Mouse (Mus musculus): Measurements from ENCODE around the gene Erbin.

Gene Erbin

DNA sequence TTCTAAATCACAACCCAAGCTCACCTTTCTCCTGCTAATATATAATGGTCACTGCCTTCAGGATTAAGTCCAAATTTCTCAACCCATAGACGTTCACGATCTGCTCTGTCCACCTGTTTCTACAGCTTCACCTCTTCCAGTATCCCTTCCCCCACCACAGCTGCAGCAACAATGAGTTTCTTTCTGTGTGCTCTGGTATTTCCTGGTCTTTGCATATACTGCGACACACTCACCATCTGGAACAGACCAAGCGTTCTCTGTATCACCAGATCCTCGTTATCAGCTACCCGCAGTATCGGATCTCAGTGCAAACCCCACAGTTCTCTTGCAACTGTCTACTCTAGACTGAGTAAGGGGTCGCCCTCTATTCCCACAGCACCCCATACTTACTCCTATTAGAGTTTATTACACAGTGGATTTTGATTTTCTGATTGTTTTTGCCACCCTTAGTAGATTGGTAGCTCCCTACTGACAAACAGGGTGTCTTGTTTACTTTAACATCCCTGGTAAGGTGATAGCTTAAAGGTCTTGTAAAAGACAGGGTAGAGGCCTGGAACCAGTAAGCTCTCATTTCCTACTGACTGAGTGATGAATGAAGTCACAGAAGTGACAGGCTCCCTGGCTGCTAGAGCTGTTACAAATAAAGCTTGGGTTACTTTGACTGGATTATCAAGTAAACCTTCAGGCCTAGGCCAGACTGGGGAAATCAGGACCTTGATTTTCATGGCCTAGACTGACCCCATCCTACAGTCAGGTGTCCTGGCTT is 37.0 kb upstream of the Erbin start:
- H3K4me1 ChIP-seq (replicated peaks; ENCODE audit: low read depth, low read length) = no peaks in the 10 kb centered on the region
- TF ChIP-seq NANOG (IDR thresholded peaks at IDR 0.05; ENCODE audit: borderline replicate concordance, low read length) = no peak
- TF ChIP-seq CTCF (conservative IDR thresholded peaks at IDR 0.05; ENCODE audit: low read length) = no peak
- no peaks in the 10 kb centered on the region for H3K36me3 ChIP-seq (ENCODE audit: insufficient read depth, low read length)
- H3K4me3 ChIP-seq (replicated peaks; ENCODE audit: low read length) = no peak overlapping the region
- no peaks in the 10 kb centered on the region for H3K27me3 ChIP-seq (ENCODE audit: insufficient read depth, low read length)
- peaks cover 13% of the 10 kb centered on the region for H3K9me3 ChIP-seq (ENCODE audit: low read length)

DNA sequence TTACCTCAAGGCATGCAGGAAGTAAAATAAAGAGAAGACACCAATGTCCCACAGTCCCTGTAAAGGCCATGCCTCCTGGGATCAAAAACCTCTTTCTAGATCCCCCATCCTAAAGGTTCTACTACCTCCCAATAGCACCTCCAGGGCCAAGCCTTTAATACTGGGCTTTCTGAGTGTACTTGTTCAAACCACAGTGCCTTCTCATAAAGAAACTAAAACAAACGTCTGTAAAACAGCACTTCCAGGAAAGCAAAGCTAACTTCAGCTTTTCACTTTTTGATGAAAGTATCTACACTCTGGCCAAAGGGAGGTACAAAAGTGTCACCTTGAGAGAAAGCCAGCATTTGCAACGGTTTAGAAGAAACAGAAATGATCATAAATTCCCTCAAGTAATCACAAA is 35.3 kb upstream of the Erbin start:
- peaks cover 29% of the 10 kb centered on the region for H3K9me3 ChIP-seq (ENCODE audit: low read length)
- H3K4me3 ChIP-seq (replicated peaks; ENCODE audit: low read length) = no peak overlapping the region
- H3K36me3 ChIP-seq (ENCODE audit: insufficient read depth, low read length) = no peaks in the 10 kb centered on the region
- TF ChIP-seq POU5F1 (IDR thresholded peaks at IDR 0.05; ENCODE audit: borderline replicate concordance, low read length) (no peak), CTCF (conservative IDR thresholded peaks at IDR 0.05; ENCODE audit: low read length) (no peak), NANOG (IDR thresholded peaks at IDR 0.05; ENCODE audit: borderline replicate concordance, low read length) (no peak)
- H3K4me1 ChIP-seq (replicated peaks; ENCODE audit: low read depth, low read length) = no peaks in the 10 kb centered on the region
- no peaks in the 10 kb centered on the region for H3K27me3 ChIP-seq (ENCODE audit: insufficient read depth, low read length)

DNA sequence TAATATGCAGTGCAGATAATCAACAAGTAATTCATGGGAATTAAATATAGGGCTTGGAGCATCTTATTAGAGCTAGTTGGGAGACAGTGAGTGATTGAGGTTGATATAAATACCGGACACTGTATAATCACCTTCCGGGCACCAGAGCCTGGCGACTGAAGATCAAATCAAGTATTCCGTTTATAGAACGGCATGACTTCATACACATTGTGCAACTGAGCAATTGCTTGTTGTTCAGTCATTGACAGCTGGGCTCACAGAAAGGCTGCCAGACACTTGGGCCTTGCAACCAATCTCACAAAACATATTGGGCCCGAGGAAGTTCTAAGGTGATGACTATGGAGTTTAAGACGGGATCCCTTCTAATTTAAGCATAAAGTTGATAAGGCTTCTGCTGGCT is 31.1 kb upstream of the Erbin start:
- H3K9me3 ChIP-seq (ENCODE audit: low read length) = peaks cover 60% of the 10 kb centered on the region
- no peak for TF ChIP-seq NANOG (IDR thresholded peaks at IDR 0.05; ENCODE audit: borderline replicate concordance, low read length)
- no peak for TF ChIP-seq CTCF (conservative IDR thresholded peaks at IDR 0.05; ENCODE audit: low read length)
- TF ChIP-seq POU5F1 (IDR thresholded peaks at IDR 0.05; ENCODE audit: borderline replicate concordance, low read length) = no peak
- no peaks in the 10 kb centered on the region for H3K4me1 ChIP-seq (replicated peaks; ENCODE audit: low read depth, low read length)
- no peak overlapping the region for H3K4me3 ChIP-seq (replicated peaks; ENCODE audit: low read length)
- no peaks in the 10 kb centered on the region for H3K36me3 ChIP-seq (ENCODE audit: insufficient read depth, low read length)
- H3K27me3 ChIP-seq (ENCODE audit: insufficient read depth, low read length) = no peaks in the 10 kb centered on the region

DNA sequence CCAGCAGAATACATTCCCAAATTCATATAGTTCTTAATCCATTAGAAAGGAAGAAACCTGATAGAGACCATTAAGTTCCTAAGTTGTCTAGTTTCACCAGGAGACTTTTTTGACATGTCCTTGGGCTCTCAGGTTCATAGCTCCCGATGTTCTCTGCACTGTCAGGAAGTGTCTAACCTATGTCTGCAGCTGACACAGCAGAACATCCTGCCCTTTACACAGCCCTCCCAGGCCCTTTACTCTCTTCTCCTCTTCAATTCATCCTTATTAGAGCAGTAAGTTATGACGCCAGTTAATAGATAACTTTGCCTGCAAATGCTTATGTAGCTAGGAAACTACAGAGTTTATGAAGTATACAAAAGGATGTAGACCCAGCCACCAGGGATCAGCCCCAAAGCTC is 20.5 kb upstream of the Erbin start:
- peaks cover 69% of the 10 kb centered on the region for H3K9me3 ChIP-seq (ENCODE audit: low read length)
- H3K36me3 ChIP-seq (ENCODE audit: insufficient read depth, low read length) = no peaks in the 10 kb centered on the region
- no peak overlapping the region for H3K4me3 ChIP-seq (replicated peaks; ENCODE audit: low read length)
- no peaks in the 10 kb centered on the region for H3K27me3 ChIP-seq (ENCODE audit: insufficient read depth, low read length)
- no peak for TF ChIP-seq CTCF (conservative IDR thresholded peaks at IDR 0.05; ENCODE audit: low read length)
- H3K4me1 ChIP-seq (replicated peaks; ENCODE audit: low read depth, low read length) = no peaks in the 10 kb centered on the region

DNA sequence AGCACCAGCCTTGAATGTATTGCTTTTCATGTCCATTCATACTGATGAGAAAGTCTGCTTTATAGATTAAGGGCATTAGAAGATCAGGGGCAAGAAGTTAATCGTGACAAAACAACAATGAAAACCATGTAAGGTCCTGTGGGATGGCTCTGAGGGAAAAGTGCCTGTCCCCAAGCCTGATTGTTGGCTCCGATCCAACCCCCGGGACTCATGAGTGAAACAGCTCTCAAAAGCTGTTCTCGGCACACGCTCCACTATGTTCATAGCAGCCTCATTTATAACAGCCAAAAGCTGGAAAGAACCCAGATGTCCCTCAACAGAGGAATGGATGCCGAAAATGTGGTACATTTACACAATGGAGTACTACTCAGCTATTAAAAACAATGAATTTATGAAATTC is 4.3 kb upstream of the Erbin start:
- TF ChIP-seq POU5F1 (IDR thresholded peaks at IDR 0.05; ENCODE audit: borderline replicate concordance, low read length) = no peak
- TF ChIP-seq NANOG (IDR thresholded peaks at IDR 0.05; ENCODE audit: borderline replicate concordance, low read length) = no peak
- no peak for TF ChIP-seq CTCF (conservative IDR thresholded peaks at IDR 0.05; ENCODE audit: low read length)
- Histone ChIP-seq H3K4me3 (replicated peaks; ENCODE audit: low read length) (no peak overlapping the region), H3K36me3 (ENCODE audit: insufficient read depth, low read length) (no peaks in the 10 kb centered on the region), H3K27me3 (ENCODE audit: insufficient read depth, low read length) (peaks cover 32% of the 10 kb centered on the region), H3K4me1 (replicated peaks; ENCODE audit: low read depth, low read length) (peaks cover 14% of the 10 kb centered on the region), H3K9me3 (ENCODE audit: low read length) (peaks cover 38% of the 10 kb centered on the region)

DNA sequence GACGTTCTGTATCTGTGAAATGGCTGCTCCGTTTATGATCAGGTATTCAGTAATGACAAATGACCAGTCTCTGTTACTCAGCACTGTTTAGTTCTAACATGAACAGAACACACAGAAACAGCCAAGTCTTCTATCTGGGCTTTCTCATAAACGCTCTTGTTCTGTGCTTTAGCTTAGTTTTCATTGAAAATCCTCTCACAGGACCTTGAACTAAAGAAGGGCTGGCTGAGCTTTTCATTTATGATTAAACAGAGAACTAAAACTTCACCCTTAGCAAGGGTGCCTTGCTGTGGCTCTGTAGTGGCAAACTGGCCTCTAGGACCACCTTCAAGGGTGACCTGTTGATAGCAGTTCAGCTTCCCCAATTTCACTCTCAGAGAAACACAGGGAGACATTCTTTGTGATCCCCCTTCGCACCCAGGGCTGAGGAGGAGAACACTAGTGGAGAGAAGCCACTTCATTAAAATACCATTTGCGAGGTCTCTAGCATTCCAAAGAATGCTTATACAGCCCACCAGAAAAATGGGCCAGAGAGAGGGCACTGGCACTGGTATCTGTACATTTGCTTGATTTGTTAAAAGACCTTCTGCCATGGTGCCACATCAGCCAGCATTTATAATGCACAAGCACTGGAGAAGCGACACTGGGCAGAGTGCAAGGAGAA is 3.2 kb upstream of the Erbin start:
- H3K9me3 ChIP-seq (ENCODE audit: low read length) = peaks cover 28% of the 10 kb centered on the region
- H3K36me3 ChIP-seq (ENCODE audit: insufficient read depth, low read length) = no peaks in the 10 kb centered on the region
- no peak for TF ChIP-seq NANOG (IDR thresholded peaks at IDR 0.05; ENCODE audit: borderline replicate concordance, low read length)
- no peak for TF ChIP-seq CTCF (conservative IDR thresholded peaks at IDR 0.05; ENCODE audit: low read length)
- TF ChIP-seq POU5F1 (IDR thresholded peaks at IDR 0.05; ENCODE audit: borderline replicate concordance, low read length) = no peak
- H3K4me3 ChIP-seq (replicated peaks; ENCODE audit: low read length) = no peak overlapping the region
- peaks cover 23% of the 10 kb centered on the region for H3K4me1 ChIP-seq (replicated peaks; ENCODE audit: low read depth, low read length)
- peaks cover 39% of the 10 kb centered on the region for H3K27me3 ChIP-seq (ENCODE audit: insufficient read depth, low read length)

DNA sequence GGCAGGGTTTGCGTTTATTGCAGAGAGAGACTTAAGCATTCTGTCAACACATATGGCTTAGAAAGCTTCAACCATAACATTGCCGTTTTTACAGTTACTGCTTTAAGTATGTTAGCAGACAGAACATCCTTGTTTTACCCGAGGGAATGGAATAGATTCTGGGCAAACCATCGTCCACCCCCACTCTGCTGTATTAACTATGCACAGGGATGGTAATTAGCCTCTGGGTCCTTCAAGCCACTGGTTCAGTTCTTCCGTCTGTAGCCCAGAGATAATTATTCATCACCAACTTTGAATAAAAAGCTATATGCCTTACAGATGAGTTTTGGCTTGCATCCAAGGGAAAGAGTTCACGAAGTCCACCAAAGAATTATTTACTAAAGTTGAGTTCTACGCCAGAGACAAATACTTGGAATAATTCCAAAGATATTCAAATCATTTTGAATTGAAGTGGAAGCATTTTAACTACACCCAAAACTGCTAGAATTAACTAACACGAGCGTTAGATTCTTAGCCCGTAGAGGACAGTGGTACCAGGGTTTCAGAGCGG is 1.6 kb upstream of the Erbin start:
- TF ChIP-seq POU5F1 (IDR thresholded peaks at IDR 0.05; ENCODE audit: borderline replicate concordance, low read length) (no peak), NANOG (IDR thresholded peaks at IDR 0.05; ENCODE audit: borderline replicate concordance, low read length) (no peak), CTCF (conservative IDR thresholded peaks at IDR 0.05; ENCODE audit: low read length) (no peak)
- peaks cover 27% of the 10 kb centered on the region for H3K4me1 ChIP-seq (replicated peaks; ENCODE audit: low read depth, low read length)
- peaks cover 14% of the 10 kb centered on the region; the same call in 1 of the 2 replicates for H3K9me3 ChIP-seq (ENCODE audit: low read length)
- H3K36me3 ChIP-seq (ENCODE audit: insufficient read depth, low read length) = no peaks in the 10 kb centered on the region
- H3K27me3 ChIP-seq (ENCODE audit: insufficient read depth, low read length) = peaks cover 42% of the 10 kb centered on the region
- peak overlapping the region; percentile 88 for H3K4me3 ChIP-seq (replicated peaks; ENCODE audit: low read length)

DNA sequence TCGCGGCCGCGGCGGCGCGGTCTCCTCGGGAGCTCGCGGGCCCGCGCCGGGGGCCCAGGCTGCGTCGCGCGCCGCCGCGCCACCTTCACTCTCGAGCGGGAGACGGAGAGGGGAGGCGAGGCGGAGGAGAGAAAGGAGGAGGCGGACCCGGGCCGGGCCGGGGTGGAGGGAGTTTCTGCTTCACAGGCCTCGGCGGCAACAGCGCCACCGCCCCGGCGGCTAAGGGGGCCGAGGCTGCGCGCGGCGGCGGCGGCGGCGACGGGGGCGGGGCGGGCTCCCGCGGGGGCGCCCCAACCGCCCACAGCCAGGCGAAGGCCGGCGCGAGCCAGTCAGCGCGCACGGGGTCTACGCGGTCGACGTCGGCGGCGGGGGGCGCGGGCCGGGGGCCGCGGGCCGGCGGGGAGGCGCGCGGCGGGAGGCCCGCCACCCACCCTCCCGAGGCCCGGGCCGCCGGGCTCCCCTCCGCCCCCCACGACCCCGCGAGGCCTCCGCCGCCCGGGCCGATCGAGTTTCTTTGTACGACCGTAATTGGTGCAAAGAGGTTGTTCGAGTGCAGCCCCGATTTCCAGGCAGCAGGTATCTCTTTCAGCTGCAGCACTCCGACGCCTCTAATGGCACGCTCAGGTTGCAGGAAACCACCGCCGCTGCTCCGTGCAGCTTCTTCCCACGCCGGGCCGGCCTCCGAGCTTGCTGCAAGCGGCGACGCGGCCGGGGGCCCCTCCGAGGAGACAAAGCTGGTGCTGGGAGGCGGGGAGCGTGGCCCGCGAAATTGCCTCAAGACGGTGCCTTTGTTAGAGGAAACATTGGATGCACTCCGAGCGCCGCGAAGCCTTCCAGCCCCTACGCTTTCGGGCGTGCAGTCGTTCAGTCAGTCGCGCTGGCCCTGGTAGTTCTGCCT is 868 bp upstream of the Erbin start:
- Histone ChIP-seq H3K4me1 (replicated peaks; ENCODE audit: low read depth, low read length) (peaks cover 27% of the 10 kb centered on the region), H3K9me3 (ENCODE audit: low read length) (peaks cover 6% of the 10 kb centered on the region; the same call in 1 of the 2 replicates), H3K27me3 (ENCODE audit: insufficient read depth, low read length) (peaks cover 42% of the 10 kb centered on the region), H3K36me3 (ENCODE audit: insufficient read depth, low read length) (no peaks in the 10 kb centered on the region), H3K4me3 (replicated peaks; ENCODE audit: low read length) (peak overlapping the region; percentile 88)
- TF ChIP-seq NANOG (IDR thresholded peaks at IDR 0.05; ENCODE audit: borderline replicate concordance, low read length) = no peak
- no peak for TF ChIP-seq POU5F1 (IDR thresholded peaks at IDR 0.05; ENCODE audit: borderline replicate concordance, low read length)
- no peak for TF ChIP-seq CTCF (conservative IDR thresholded peaks at IDR 0.05; ENCODE audit: low read length)
